Mouse (Mus musculus): ENCODE data around the gene Gm21915.

GRCm38 (mm10) chr9:40622265-40622664 lies 48.1 kb upstream of the Gm21915 start:
- TF ChIP-seq CTCF (conservative IDR thresholded peaks at IDR 0.05; ENCODE audit: insufficient read depth, insufficient read length, low read depth, low read length) (no peak), POLR2A (IDR thresholded peaks at IDR 0.05; ENCODE audit: low read depth, low read length) (no peak)

Data from kidney, adult 2 months (tissue).